Mouse (Mus musculus) mammary gland, adult 2 months (tissue): Measurements from ENCODE around the gene Stk24. TPM values are rescaled to one million over a fixed set of nuclear protein-coding genes. Genes with fewer than 3 reads are reported as not detected.

ENCODE experiments used
- polyA plus RNA-seq: library from polyadenylated mRNA; depleted of rRNA; stranded (reverse); fragments of >200 nt; gene quantifications from 2 replicates; pipeline ENCODE4 v1.2.3, GENCODE M21; 2012; ENCODE audit warnings: low replicate concordance; rRNA removed

Gene Stk24
- 25.3 and 27.6 TPM in 2 replicates for polyA plus RNA-seq

DNA sequence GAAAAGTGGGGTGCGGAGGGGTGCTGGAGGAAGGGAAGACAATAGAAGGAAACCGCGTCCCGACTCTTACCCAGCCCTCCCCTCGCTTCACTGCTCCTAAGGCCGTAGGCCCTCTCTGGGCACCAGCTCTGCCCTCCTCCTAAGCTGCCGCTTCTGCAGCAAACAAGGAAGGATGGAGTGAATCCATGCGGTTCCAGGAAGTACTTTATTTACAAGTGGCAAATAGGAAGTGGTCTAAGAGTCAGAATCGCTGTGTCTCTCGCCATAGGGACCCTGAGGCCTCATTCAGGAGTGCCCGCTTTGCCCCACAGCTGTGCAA, at the start of gene Stk24:
Gene Stk24 (minus strand): TSS at position 185 of the 319 bp plus-strand sequence.

Other genes starting within 250 kb of the Stk24 start
- 0.45 TPM in 1 of 2 replicates, not detected in the other for gene Slc15a1, start 125.2 kb upstream of the Stk24 start, polyA plus RNA-seq